Mouse (Mus musculus): ENCODE results near the gene Drd3. TPM values are rescaled to one million over a fixed set of nuclear protein-coding genes. Genes with fewer than 3 reads are reported as not detected.

Gene Drd3
- total RNA-seq, 1 experiment: 0.45 TPM

- Histone ChIP-seq H3K27ac (ENCODE audit: insufficient read depth, low read depth, low read length, poor library complexity, severe bottlenecking) (no peak overlapping the region), H3K9me3 (ENCODE audit: control insufficient read depth, insufficient read depth, low read depth, low read length) (no peaks in the 10 kb centered on the region), H3K36me3 (ENCODE audit: control insufficient read depth, insufficient read depth, low read length, poor library complexity, severe bottlenecking) (no peaks in the 10 kb centered on the region), H3K9ac (ENCODE audit: insufficient read depth, low read depth, low read length, poor library complexity, severe bottlenecking) (no peak overlapping the region), H3K4me3 (ENCODE audit: insufficient read depth in 1 of 2, low read depth in 1 of 2, low read length in 2 of 2, poor library complexity in 1 of 2, severe bottlenecking in 1 of 2) (no peak overlapping the region), H3K4me1 (ENCODE audit: control insufficient read depth in 2 of 2, insufficient read depth in 2 of 2, low read length in 2 of 2, poor library complexity in 1 of 2) (no peaks in the 10 kb centered on the region)
- in situ Hi-C loops (cut with MboI; ENCODE audit: low sequenced_read_pairs in 2 of 2, unreplicated experiment in 2 of 2): no loop called here
- DNase-seq (ENCODE audit: low read depth, low spot score): no peak
- no peak for TF ChIP-seq ZNF384 (IDR thresholded peaks at IDR 0.05; ENCODE audit: low read depth, low read length)
- TF ChIP-seq ZC3H11A (IDR thresholded peaks at IDR 0.05; ENCODE audit: borderline replicate concordance, low read depth, low read length): no peak
- no peak for TF ChIP-seq MAFK (IDR thresholded peaks at IDR 0.05; ENCODE audit: insufficient read depth, low read depth, low read length)
- TF ChIP-seq CHD2 (IDR thresholded peaks at IDR 0.05; ENCODE audit: low read depth, low read length): no peak
- TF ChIP-seq HCFC1 (IDR thresholded peaks at IDR 0.05; ENCODE audit: borderline replicate concordance, insufficient read depth, low read length): no peak
Observed at GRCm38 (mm10) chr16:43772766-43773165, 18.9 kb downstream of the Drd3 start.

- H3K27ac ChIP-seq (ENCODE audit: insufficient read depth, low read depth, low read length, poor library complexity, severe bottlenecking): no peak overlapping the region
- in situ Hi-C loops (cut with MboI; ENCODE audit: low sequenced_read_pairs in 2 of 2, unreplicated experiment in 2 of 2): no loop called here
- no peak for DNase-seq (ENCODE audit: low read depth, low spot score)
Observed at GRCm38 (mm10) chr16:43773506-43773905, 19.7 kb downstream of the Drd3 start.

DNA sequence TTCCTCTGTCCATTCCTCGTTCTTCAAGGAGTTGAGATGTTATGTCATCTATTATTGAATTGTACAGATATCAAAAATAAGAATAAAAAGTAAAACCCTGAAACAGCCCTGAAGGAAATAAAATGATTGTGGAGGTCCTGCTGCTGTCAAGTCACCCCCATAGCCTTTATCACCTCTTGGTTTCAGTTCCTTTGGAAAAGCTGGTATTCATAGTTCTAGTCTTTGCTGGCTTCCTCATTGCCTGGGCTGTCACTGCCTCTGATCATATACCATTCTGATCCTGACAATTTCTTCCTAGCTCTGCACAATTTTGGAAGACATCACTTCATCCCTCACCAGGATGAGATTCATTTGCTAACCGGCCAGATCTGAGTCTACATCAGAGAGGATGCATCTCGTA, 23.1 kb downstream of the Drd3 start:
- Histone ChIP-seq H3K36me3 (ENCODE audit: control insufficient read depth, insufficient read depth, low read length, poor library complexity, severe bottlenecking) (no peaks in the 10 kb centered on the region), H3K9ac (ENCODE audit: insufficient read depth, low read depth, low read length, poor library complexity, severe bottlenecking) (no peak overlapping the region), H3K4me1 (ENCODE audit: control insufficient read depth in 2 of 2, insufficient read depth in 2 of 2, low read length in 2 of 2, poor library complexity in 1 of 2) (no peaks in the 10 kb centered on the region), H3K4me3 (ENCODE audit: insufficient read depth in 1 of 2, low read depth in 1 of 2, low read length in 2 of 2, poor library complexity in 1 of 2, severe bottlenecking in 1 of 2) (no peak overlapping the region), H3K9me3 (ENCODE audit: control insufficient read depth, insufficient read depth, low read depth, low read length) (no peaks in the 10 kb centered on the region), H3K27ac (ENCODE audit: insufficient read depth, low read depth, low read length, poor library complexity, severe bottlenecking) (no peak overlapping the region)
- no peak for DNase-seq (ENCODE audit: low read depth, low spot score)
- in situ Hi-C loops (cut with MboI; ENCODE audit: low sequenced_read_pairs in 2 of 2, unreplicated experiment in 2 of 2): no loop called here
- TF ChIP-seq HCFC1 (IDR thresholded peaks at IDR 0.05; ENCODE audit: borderline replicate concordance, insufficient read depth, low read length) (no peak), MAFK (IDR thresholded peaks at IDR 0.05; ENCODE audit: insufficient read depth, low read depth, low read length) (no peak), ZNF384 (IDR thresholded peaks at IDR 0.05; ENCODE audit: low read depth, low read length) (no peak), CHD2 (IDR thresholded peaks at IDR 0.05; ENCODE audit: low read depth, low read length) (no peak), ZC3H11A (IDR thresholded peaks at IDR 0.05; ENCODE audit: borderline replicate concordance, low read depth, low read length) (no peak)

More at GRCm38 (mm10) chr16:43773506-43773905, 19.7 kb downstream of the Drd3 start:
- Histone ChIP-seq H3K4me1 (ENCODE audit: control insufficient read depth in 2 of 2, insufficient read depth in 2 of 2, low read length in 2 of 2, poor library complexity in 1 of 2) (no peaks in the 10 kb centered on the region), H3K9ac (ENCODE audit: insufficient read depth, low read depth, low read length, poor library complexity, severe bottlenecking) (no peak overlapping the region), H3K9me3 (ENCODE audit: control insufficient read depth, insufficient read depth, low read depth, low read length) (no peaks in the 10 kb centered on the region), H3K36me3 (ENCODE audit: control insufficient read depth, insufficient read depth, low read length, poor library complexity, severe bottlenecking) (no peaks in the 10 kb centered on the region), H3K4me3 (ENCODE audit: insufficient read depth in 1 of 2, low read depth in 1 of 2, low read length in 2 of 2, poor library complexity in 1 of 2, severe bottlenecking in 1 of 2) (no peak overlapping the region)
- no peak for TF ChIP-seq MAFK (IDR thresholded peaks at IDR 0.05; ENCODE audit: insufficient read depth, low read depth, low read length)
- no peak for TF ChIP-seq ZC3H11A (IDR thresholded peaks at IDR 0.05; ENCODE audit: borderline replicate concordance, low read depth, low read length)
- no peak for TF ChIP-seq CHD2 (IDR thresholded peaks at IDR 0.05; ENCODE audit: low read depth, low read length)
- no peak for TF ChIP-seq HCFC1 (IDR thresholded peaks at IDR 0.05; ENCODE audit: borderline replicate concordance, insufficient read depth, low read length)
- TF ChIP-seq ZNF384 (IDR thresholded peaks at IDR 0.05; ENCODE audit: low read depth, low read length): no peak

DNA sequence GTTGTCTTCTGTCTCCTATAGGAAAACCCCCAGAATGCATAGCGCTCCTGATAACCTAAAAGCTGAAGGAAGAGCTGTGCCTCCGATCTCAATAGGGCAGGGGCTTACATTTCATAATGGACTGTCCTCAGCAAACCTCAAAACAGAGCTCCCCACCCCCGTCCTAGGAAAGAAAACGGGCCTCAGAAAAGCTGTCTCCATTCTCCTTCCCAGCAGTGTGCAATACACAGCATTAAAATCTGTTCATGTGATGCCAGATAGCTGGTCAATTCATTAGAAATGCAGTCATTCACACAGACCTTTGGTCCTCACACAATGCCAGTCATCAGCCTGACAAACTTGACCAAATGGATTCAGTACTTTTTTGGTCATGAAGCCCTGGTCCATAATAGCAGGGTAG, 45.7 kb downstream of the Drd3 start:
- H3K4me3 ChIP-seq (ENCODE audit: insufficient read depth in 1 of 2, low read depth in 1 of 2, low read length in 2 of 2, poor library complexity in 1 of 2, severe bottlenecking in 1 of 2): no peak overlapping the region
- no peaks in the 10 kb centered on the region for H3K9me3 ChIP-seq (ENCODE audit: control insufficient read depth, insufficient read depth, low read depth, low read length)
- peaks cover 8 to 15% of the 10 kb centered on the region in 2 experiments for H3K4me1 ChIP-seq (ENCODE audit: control insufficient read depth in 2 of 2, insufficient read depth in 2 of 2, low read length in 2 of 2, poor library complexity in 1 of 2)
- peak overlapping the region; percentile 20; the same call in 1 of the 2 replicates for H3K9ac ChIP-seq (ENCODE audit: insufficient read depth, low read depth, low read length, poor library complexity, severe bottlenecking)
- TF ChIP-seq ZNF384 (IDR thresholded peaks at IDR 0.05; ENCODE audit: low read depth, low read length): no peak
- TF ChIP-seq MAFK (IDR thresholded peaks at IDR 0.05; ENCODE audit: insufficient read depth, low read depth, low read length): no peak
- TF ChIP-seq CHD2 (IDR thresholded peaks at IDR 0.05; ENCODE audit: low read depth, low read length): no peak
- no peak for TF ChIP-seq ZC3H11A (IDR thresholded peaks at IDR 0.05; ENCODE audit: borderline replicate concordance, low read depth, low read length)
- TF ChIP-seq HCFC1 (IDR thresholded peaks at IDR 0.05; ENCODE audit: borderline replicate concordance, insufficient read depth, low read length): no peak
- in situ Hi-C loops (cut with MboI; ENCODE audit: low sequenced_read_pairs in 2 of 2, unreplicated experiment in 2 of 2): no loop called here
- DNase-seq (ENCODE audit: low read depth, low spot score): no peak
- peak overlapping the region; percentile 95; the same call in 1 of the 2 replicates for H3K27ac ChIP-seq (ENCODE audit: insufficient read depth, low read depth, low read length, poor library complexity, severe bottlenecking)
- no peaks in the 10 kb centered on the region for H3K36me3 ChIP-seq (ENCODE audit: control insufficient read depth, insufficient read depth, low read length, poor library complexity, severe bottlenecking)
